In the genomic region with DNA sequence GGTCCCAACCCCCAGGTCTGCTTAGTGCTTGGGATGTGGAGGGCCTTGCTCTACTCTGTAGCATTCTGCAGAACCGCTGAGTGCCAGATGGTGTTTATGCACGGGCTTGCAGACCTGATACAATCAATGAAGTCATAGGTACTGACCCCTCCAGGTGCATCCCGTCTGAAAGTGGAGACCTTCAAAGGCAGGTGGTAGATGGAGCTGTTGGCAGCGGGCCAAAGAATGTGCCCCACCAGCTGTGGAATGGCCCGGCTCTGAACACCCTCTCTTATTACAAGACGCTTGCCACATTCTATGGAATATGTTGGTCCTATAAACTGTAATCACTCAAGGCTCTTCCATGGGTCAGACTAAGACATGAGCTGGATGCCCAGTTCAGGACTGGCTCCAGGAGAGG, we compare ENCODE assay signal across 16 mouse cellular contexts.
DNase-seq lines count a peak whose midpoint lies in the region; ATAC-seq and TF ChIP-seq lines count a peak whose summit lies in the region.
"Had no signal": no experiment of that assay in that cellular context is flagged by ENCODE, and none has a peak within 500 bp of the region (broad histone marks: within the 10 kb centered on the region; RNA-seq: fewer than 3 reads in every experiment).

No protein-coding gene starts in this region.

- no peak for TF ChIP-seq CTCF in lung, embryonic 14.5 days (IDR thresholded peaks at IDR 0.05; ENCODE audit: low read depth)

- H3K27ac ChIP-seq in hindbrain, embryonic 11.5 days (ENCODE audit: low read depth, low read length), result no peak overlapping the region
- H3K27ac ChIP-seq in hindbrain, embryonic 14.5 days, result no peak overlapping the region
- no peak overlapping the region; the same call in 1 of the 2 replicates for H3K27ac ChIP-seq in lung, embryonic 14.5 days (ENCODE audit: low read depth)
- H3K27ac ChIP-seq in embryonic facial prominence, embryonic 14.5 days (replicated peaks; ENCODE audit: low read depth, low read length), result no peak overlapping the region
- H3K27ac ChIP-seq in limb, embryonic 15.5 days, result no peak overlapping the region
- H3K27ac ChIP-seq: left cerebral cortex, adult 2 months; liver, embryonic 13.5 days had no signal

- H3K4me2 ChIP-seq in hindbrain, embryonic 11.5 days (replicated peaks; ENCODE audit: low read depth, low read length), result no peak overlapping the region
- no peak overlapping the region for H3K4me2 ChIP-seq in hindbrain, embryonic 14.5 days (replicated peaks)
- no peak overlapping the region for H3K4me2 ChIP-seq in lung, embryonic 14.5 days
- no peak overlapping the region for H3K4me2 ChIP-seq in embryonic facial prominence, embryonic 14.5 days (ENCODE audit: low read depth, low read length)
- no peak overlapping the region for H3K4me2 ChIP-seq in limb, embryonic 15.5 days
- H3K4me2 ChIP-seq: heart, embryonic 12.5 days; liver, embryonic 13.5 days had no signal

- no peaks in the 10 kb centered on the region for H3K4me1 ChIP-seq in hindbrain, embryonic 11.5 days (replicated peaks; ENCODE audit: control insufficient read depth, insufficient read depth, low read length)
- no peaks in the 10 kb centered on the region for H3K4me1 ChIP-seq in hindbrain, embryonic 14.5 days (replicated peaks; ENCODE audit: control insufficient read depth, insufficient read depth, low read length)
- no peaks in the 10 kb centered on the region for H3K4me1 ChIP-seq in lung, embryonic 14.5 days (ENCODE audit: insufficient read depth)
- H3K4me1 ChIP-seq in embryonic facial prominence, embryonic 14.5 days (ENCODE audit: control insufficient read depth, insufficient read depth, low read length), result peaks cover 39% of the 10 kb centered on the region
- peaks cover 35% of the 10 kb centered on the region for H3K4me1 ChIP-seq in limb, embryonic 15.5 days
- H3K4me1 ChIP-seq: heart, embryonic 12.5 days; liver, embryonic 13.5 days had no signal

- H3K4me3 ChIP-seq in hindbrain, embryonic 11.5 days (ENCODE audit: low read depth, low read length), result no peak overlapping the region
- H3K4me3 ChIP-seq in hindbrain, embryonic 14.5 days (replicated peaks; ENCODE audit: low read length), result no peak overlapping the region
- H3K4me3 ChIP-seq in lung, embryonic 14.5 days (ENCODE audit: low read depth, low read length), result no peak overlapping the region
- H3K4me3 ChIP-seq in embryonic facial prominence, embryonic 14.5 days (ENCODE audit: low read depth, low read length), result no peak overlapping the region
- H3K4me3 ChIP-seq in limb, embryonic 15.5 days, result no peak overlapping the region
- H3K4me3 ChIP-seq: heart, embryonic 12.5 days; left cerebral cortex, adult 2 months; liver, embryonic 13.5 days had no signal

- no peaks in the 10 kb centered on the region for H3K9me3 ChIP-seq in hindbrain, embryonic 11.5 days (ENCODE audit: control insufficient read depth, low read length)
- no peaks in the 10 kb centered on the region for H3K9me3 ChIP-seq in hindbrain, embryonic 14.5 days (ENCODE audit: control insufficient read depth, low read length)
- no peaks in the 10 kb centered on the region for H3K9me3 ChIP-seq in lung, embryonic 14.5 days (ENCODE audit: low read depth, low read length)
- H3K9me3 ChIP-seq in embryonic facial prominence, embryonic 14.5 days (ENCODE audit: control insufficient read depth, low read length), result no peaks in the 10 kb centered on the region
- H3K9me3 ChIP-seq in limb, embryonic 15.5 days, result no peaks in the 10 kb centered on the region
- H3K9me3 ChIP-seq: G1E; heart, embryonic 12.5 days; liver, embryonic 13.5 days had no signal

- H3K27me3 ChIP-seq in hindbrain, embryonic 11.5 days (ENCODE audit: control insufficient read depth, insufficient read depth, low read length), result no peaks in the 10 kb centered on the region
- H3K27me3 ChIP-seq in hindbrain, embryonic 14.5 days (ENCODE audit: control insufficient read depth, insufficient read depth, low read length), result no peaks in the 10 kb centered on the region
- H3K27me3 ChIP-seq in lung, embryonic 14.5 days (ENCODE audit: insufficient read depth, low read length), result no peaks in the 10 kb centered on the region
- H3K27me3 ChIP-seq in embryonic facial prominence, embryonic 14.5 days (replicated peaks; ENCODE audit: control insufficient read depth, insufficient read depth, low read length), result no peaks in the 10 kb centered on the region
- H3K27me3 ChIP-seq in limb, embryonic 15.5 days, result no peaks in the 10 kb centered on the region
- H3K27me3 ChIP-seq: liver, embryonic 13.5 days had no signal

- H3K9ac ChIP-seq in hindbrain, embryonic 11.5 days (ENCODE audit: low read depth, low read length), result no peak overlapping the region
- H3K9ac ChIP-seq in hindbrain, embryonic 14.5 days, result no peak overlapping the region
- no peak overlapping the region for H3K9ac ChIP-seq in lung, embryonic 14.5 days
- no peak overlapping the region for H3K9ac ChIP-seq in embryonic facial prominence, embryonic 14.5 days (ENCODE audit: low read depth, low read length)
- no peak overlapping the region for H3K9ac ChIP-seq in limb, embryonic 15.5 days
- H3K9ac ChIP-seq: forebrain, postnatal 0 days; heart, embryonic 12.5 days; liver, embryonic 13.5 days had no signal

- no peak for ATAC-seq in hindbrain, embryonic 11.5 days (ENCODE audit: low FRiP score)
- ATAC-seq in hindbrain, embryonic 14.5 days (ENCODE audit: low FRiP score), result no peak
- peak; percentile 85 for ATAC-seq in lung, embryonic 14.5 days (ENCODE audit: insufficient read depth)
- ATAC-seq in embryonic facial prominence, embryonic 14.5 days (ENCODE audit: low read depth), result peak; percentile 77
- ATAC-seq in limb, embryonic 15.5 days (ENCODE audit: insufficient number of reproducible peaks, low FRiP score, low TSS enrichment, low read depth), result peak; percentile 56
- ATAC-seq in megakaryocyte, adult 5-6 weeks (ENCODE audit: poor library complexity, severe bottlenecking), result no peak
- ATAC-seq: forebrain, postnatal 0 days had no signal

- peak; percentile 28 for DNase-seq in hindbrain, embryonic 11.5 days (ENCODE audit: low spot score)
- DNase-seq in hindbrain, embryonic 14.5 days (ENCODE audit: low spot score), result no peak
- peak; percentile 70 for DNase-seq in lung, embryonic 14.5 days
- no peak for DNase-seq in lung, postnatal 25 days (ENCODE audit: low spot score)
- DNase-seq in embryonic facial prominence, embryonic 14.5 days (ENCODE audit: low spot score), result peak; percentile 81
- DNase-seq in urinary bladder, postnatal 14 days (ENCODE audit: low spot score), result no peak
- DNase-seq: adrenal gland, postnatal 36 days; cerebellum, postnatal 14 days; forebrain, postnatal 0 days; gastrocnemius, postnatal 36 days; liver, embryonic 13.5 days had no signal

- no peaks in the 10 kb centered on the region for H3K36me3 ChIP-seq in hindbrain, embryonic 11.5 days (ENCODE audit: control insufficient read depth, insufficient read depth, low read length)
- no peaks in the 10 kb centered on the region for H3K36me3 ChIP-seq in hindbrain, embryonic 14.5 days (replicated peaks; ENCODE audit: control insufficient read depth, insufficient read depth)
- H3K36me3 ChIP-seq in lung, embryonic 14.5 days (ENCODE audit: insufficient read depth), result no peaks in the 10 kb centered on the region
- H3K36me3 ChIP-seq in embryonic facial prominence, embryonic 14.5 days (ENCODE audit: control insufficient read depth, insufficient read depth, low read length), result no peaks in the 10 kb centered on the region
- H3K36me3 ChIP-seq in limb, embryonic 15.5 days, result no peaks in the 10 kb centered on the region
- H3K36me3 ChIP-seq: G1E; heart, embryonic 12.5 days; liver, embryonic 13.5 days had no signal

- 67% methylated on average over 6 of the region's 6 CpGs for WGBS in hindbrain, embryonic 11.5 days
- 68% methylated on average over 6 of the region's 6 CpGs for WGBS in hindbrain, embryonic 14.5 days
- WGBS in lung, embryonic 14.5 days, result 17% methylated on average over 6 of the region's 6 CpGs
- 23% methylated on average over 6 of the region's 6 CpGs for WGBS in embryonic facial prominence, embryonic 14.5 days
- WGBS in limb, embryonic 15.5 days, result 12% methylated on average over 6 of the region's 6 CpGs

Comparison
In these comparisons a context has a peak if more than half of its experiments do, and no peak if none do; other contexts are left out.
1. DNase-seq: peak in hindbrain, embryonic 11.5 days (single experiment), lung, embryonic 14.5 days (single experiment) and embryonic facial prominence, embryonic 14.5 days (single experiment); none in hindbrain, embryonic 14.5 days (single experiment), lung, postnatal 25 days (single experiment) and urinary bladder, postnatal 14 days (single experiment).
2. ATAC-seq: peak in lung, embryonic 14.5 days (single experiment), embryonic facial prominence, embryonic 14.5 days (single experiment) and limb, embryonic 15.5 days (single experiment); none in hindbrain, embryonic 11.5 days (single experiment), hindbrain, embryonic 14.5 days (single experiment) and megakaryocyte, adult 5-6 weeks (single experiment).